In the genomic region with DNA sequence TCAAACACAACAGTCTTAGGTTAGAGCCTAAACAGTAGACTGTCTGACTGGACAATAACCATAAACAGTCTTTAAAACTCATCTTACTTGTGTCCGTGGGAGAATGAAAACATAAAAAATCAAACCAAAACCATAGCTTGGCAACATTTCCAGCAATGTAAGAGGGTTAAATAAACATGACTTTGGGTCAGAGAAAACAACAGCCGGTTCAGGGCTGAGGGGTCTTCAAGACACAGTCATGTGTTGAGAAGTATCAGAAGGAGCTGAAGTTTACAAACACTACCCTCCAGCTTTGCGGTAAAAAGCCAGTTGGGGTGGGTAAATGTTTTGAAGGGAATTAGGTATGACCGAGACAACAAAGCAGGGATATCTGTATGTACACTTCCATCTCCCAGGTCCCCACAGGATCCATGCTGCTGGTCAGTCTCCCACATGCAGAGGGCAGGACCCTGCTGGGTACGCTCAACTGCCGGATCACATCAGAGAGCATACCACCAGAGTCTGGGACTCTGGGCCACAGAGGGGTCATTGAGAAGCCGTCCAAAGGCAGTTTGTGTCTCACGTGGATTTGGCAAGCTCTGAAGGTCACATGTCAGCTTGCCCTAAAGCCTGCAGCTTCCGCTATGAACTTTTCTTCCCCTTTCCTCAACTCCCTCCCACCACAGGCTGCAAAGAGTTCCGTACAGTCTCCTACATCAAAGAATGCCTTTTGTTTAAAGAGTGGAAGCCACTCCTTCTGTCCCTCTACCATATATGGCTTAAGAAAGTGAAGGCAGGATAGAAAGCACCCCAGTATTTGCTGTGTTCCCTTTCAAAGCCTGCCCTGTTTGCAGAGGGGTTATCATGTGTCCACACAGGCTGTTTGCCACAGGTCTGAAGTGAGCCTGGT, we compare ENCODE assay signal across 8 mouse cellular contexts.
DNase-seq lines count a peak whose midpoint lies in the region; ATAC-seq and TF ChIP-seq lines count a peak whose summit lies in the region.

No protein-coding gene starts in this region.

- H3K4me1 ChIP-seq in embryonic facial prominence, embryonic 10.5 days: peaks cover 8% of the 10 kb centered on the region
- peaks cover 4% of the 10 kb centered on the region for H3K4me1 ChIP-seq in intestine, embryonic 16.5 days (ENCODE audit: control insufficient read depth, insufficient read depth, low read length)
- peaks cover 4% of the 10 kb centered on the region for H3K4me1 ChIP-seq in liver, postnatal 0 days (ENCODE audit: insufficient read depth)
- H3K4me1 ChIP-seq in small intestine, adult 2 months (ENCODE audit: control insufficient read depth, insufficient read depth, insufficient read length, low read length): peaks cover 3% of the 10 kb centered on the region; the same call in 1 of the 2 replicates

- H3K9me3 ChIP-seq in embryonic facial prominence, embryonic 10.5 days: no peaks in the 10 kb centered on the region
- no peaks in the 10 kb centered on the region for H3K9me3 ChIP-seq in intestine, embryonic 16.5 days (ENCODE audit: control insufficient read depth, low read length)
- no peaks in the 10 kb centered on the region for H3K9me3 ChIP-seq in liver, postnatal 0 days (ENCODE audit: low read length)

- ATAC-seq in intestine, embryonic 16.5 days: peak; percentile 83
- ATAC-seq in liver, postnatal 0 days: peak; percentile 78

- TF ChIP-seq EP300 in liver, postnatal 0 days (IDR thresholded peaks at IDR 0.05; ENCODE audit: low read depth): no peak

- intact Hi-C loops in left cerebral cortex, postnatal 10 days (cut with DNase I): no loop called here

- no peak for TF ChIP-seq CTCF in liver, postnatal 0 days (IDR thresholded peaks at IDR 0.05; ENCODE audit: low read depth)
- no peak for TF ChIP-seq CTCF in small intestine, adult 2 months (IDR thresholded peaks at IDR 0.05; ENCODE audit: extremely low read depth, insufficient read length, insufficient replicate concordance, low read depth, low read length)

- H3K27me3 ChIP-seq in embryonic facial prominence, embryonic 10.5 days (replicated peaks; ENCODE audit: low read depth, poor library complexity, severe bottlenecking): no peaks in the 10 kb centered on the region
- no peaks in the 10 kb centered on the region for H3K27me3 ChIP-seq in intestine, embryonic 16.5 days (replicated peaks; ENCODE audit: control insufficient read depth, insufficient read depth, low read length)
- H3K27me3 ChIP-seq in liver, postnatal 0 days (ENCODE audit: insufficient read depth, low read length): no peaks in the 10 kb centered on the region
- no peaks in the 10 kb centered on the region for H3K27me3 ChIP-seq in small intestine, adult 2 months (ENCODE audit: control insufficient read depth, insufficient read depth, low read length)

- 39% methylated on average over 10 of the region's 10 CpGs for WGBS in embryonic facial prominence, embryonic 10.5 days
- WGBS in intestine, embryonic 16.5 days: 21% methylated on average over 10 of the region's 10 CpGs
- 23% methylated on average over 10 of the region's 10 CpGs for WGBS in liver, postnatal 0 days (ENCODE audit: insufficient replicate concordance)
- 23% methylated on average over 10 of the region's 10 CpGs for WGBS in small intestine, adult 2 months

- TF ChIP-seq POLR2A in small intestine, adult 2 months (IDR thresholded peaks at IDR 0.05; ENCODE audit: low read depth, low read length): no peak

- peak; percentile 5 to 48 for DNase-seq in left cerebral cortex, postnatal 10 days (ENCODE audit: extremely low spot score in 1 of 2, low spot score in 2 of 2)
- no peak for DNase-seq in left cerebral cortex, adult 8-10 months (ENCODE audit: low spot score in 2 of 2)
- peak; percentile 19 for DNase-seq in embryonic facial prominence, embryonic 10.5 days (ENCODE audit: low spot score)
- DNase-seq in liver, postnatal 0 days: peak; percentile 50
- no peak for DNase-seq in Muller cell, postnatal 12 days (ENCODE audit: inconsistent ontology term)
- no peak for DNase-seq in cerebellum, postnatal 4 days (ENCODE audit: low spot score in 2 of 2)

- H3K4me2 ChIP-seq in intestine, embryonic 16.5 days (ENCODE audit: low read depth, low read length): peak overlapping the region; percentile 28; the same call in 1 of the 2 replicates
- peak overlapping the region; percentile 47 for H3K4me2 ChIP-seq in liver, postnatal 0 days (ENCODE audit: low read depth, low read length)

- no peak overlapping the region for H3K4me3 ChIP-seq in embryonic facial prominence, embryonic 10.5 days
- no peak overlapping the region for H3K4me3 ChIP-seq in intestine, embryonic 16.5 days (ENCODE audit: low read length)
- H3K4me3 ChIP-seq in liver, postnatal 0 days (ENCODE audit: low read depth, low read length): 0 out of 2 replicates have a peak overlapping the region, but pooled peaks have one; percentile 2
- H3K4me3 ChIP-seq in small intestine, adult 2 months (ENCODE audit: low read depth, low read length): no peak overlapping the region

- H3K9ac ChIP-seq in intestine, embryonic 16.5 days (ENCODE audit: low read depth, low read length): no peak overlapping the region
- no peak overlapping the region for H3K9ac ChIP-seq in liver, postnatal 0 days (replicated peaks)

- H3K36me3 ChIP-seq in embryonic facial prominence, embryonic 10.5 days (replicated peaks): no peaks in the 10 kb centered on the region
- H3K36me3 ChIP-seq in intestine, embryonic 16.5 days (ENCODE audit: control insufficient read depth, insufficient read depth, low read length): no peaks in the 10 kb centered on the region
- H3K36me3 ChIP-seq in liver, postnatal 0 days (replicated peaks; ENCODE audit: insufficient read depth, low read length): no peaks in the 10 kb centered on the region
- no peaks in the 10 kb centered on the region for H3K36me3 ChIP-seq in small intestine, adult 2 months (ENCODE audit: control insufficient read depth, insufficient read depth, low read length)

- H3K27ac ChIP-seq in embryonic facial prominence, embryonic 10.5 days (replicated peaks): peak overlapping the region; percentile 21; the same call in 1 of the 2 replicates
- H3K27ac ChIP-seq in intestine, embryonic 16.5 days (ENCODE audit: low read length): 0 out of 2 replicates have a peak overlapping the region, but pooled peaks have one; percentile 50
- peak overlapping the region; percentile 44 for H3K27ac ChIP-seq in liver, postnatal 0 days (ENCODE audit: low read depth)
- peak overlapping the region; percentile 57; the same call in 1 of the 2 replicates for H3K27ac ChIP-seq in small intestine, adult 2 months (ENCODE audit: insufficient read depth, low read depth, low read length)

Comparison
In these comparisons a context has a peak if more than half of its experiments do, and no peak if none do; other contexts are left out.
1. DNase-seq: peak in left cerebral cortex, postnatal 10 days (2 of 2), embryonic facial prominence, embryonic 10.5 days (single experiment) and liver, postnatal 0 days (single experiment); none in left cerebral cortex, adult 8-10 months (0 of 2), Muller cell, postnatal 12 days (single experiment) and cerebellum, postnatal 4 days (0 of 2).
2. Peak in every context shown above with its lines, with median percentiles within 50 percentile points of each other: H3K27ac ChIP-seq.